Comparison of ENCODE assay signal across 8 mouse cellular contexts in genomic region chr5:140321756-140322575, GRCm38 (mm10). TPM values are rescaled to one million over a fixed set of nuclear protein-coding genes. Genes with fewer than 3 reads are reported as not detected.
DNase-seq lines count a peak whose midpoint lies in the region; ATAC-seq lines count a peak whose summit lies in the region.

No protein-coding gene starts in this region.

- DNase-seq in lung, postnatal 14 days, result no peak
- peak; percentile 56 for DNase-seq in c-Kit-positive CD71-positive TER-119-positive erythroid progenitor cells, embryonic 14.5 days (ENCODE audit: low spot score)
- no peak for DNase-seq in yolk sac, embryonic 10.5 days (ENCODE audit: low spot score)
- DNase-seq in thymus, postnatal 0 days (ENCODE audit: low spot score), result no peak
- DNase-seq in spleen, adult 12 weeks (ENCODE audit: low spot score), result no peak

- peaks cover 15% of the 10 kb centered on the region for H3K4me1 ChIP-seq in lung, embryonic 15.5 days
- peaks cover 26% of the 10 kb centered on the region for H3K4me1 ChIP-seq in hindbrain, embryonic 13.5 days (replicated peaks)

- H3K4me2 ChIP-seq in lung, embryonic 15.5 days, result peak overlapping the region; percentile 80
- H3K4me2 ChIP-seq in hindbrain, embryonic 13.5 days, result peak overlapping the region; percentile 84

- peak overlapping the region; percentile 76 for H3K27ac ChIP-seq in lung, embryonic 15.5 days
- H3K27ac ChIP-seq in hindbrain, embryonic 13.5 days, result peak overlapping the region; percentile 83

- H3K9ac ChIP-seq in lung, embryonic 15.5 days, result peak overlapping the region; percentile 99
- H3K9ac ChIP-seq in hindbrain, embryonic 13.5 days, result peak overlapping the region; percentile 98

- H3K9me3 ChIP-seq in lung, embryonic 15.5 days, result no peaks in the 10 kb centered on the region
- H3K9me3 ChIP-seq in hindbrain, embryonic 13.5 days, result no peaks in the 10 kb centered on the region

- peak overlapping the region; percentile 99 for H3K4me3 ChIP-seq in lung, embryonic 15.5 days
- peak overlapping the region; percentile 95 for H3K4me3 ChIP-seq in hindbrain, embryonic 13.5 days

- 1% methylated on average over 17 of the region's 17 CpGs for WGBS in lung, embryonic 15.5 days
- 1% methylated on average over 17 of the region's 17 CpGs for WGBS in hindbrain, embryonic 13.5 days

- ATAC-seq in lung, embryonic 15.5 days (ENCODE audit: borderline replicate concordance, extremely low read depth, low FRiP score, low TSS enrichment), result no peak
- ATAC-seq in hindbrain, embryonic 13.5 days (ENCODE audit: low FRiP score), result peak; percentile 15; the same call in 1 of the 2 replicates
- ATAC-seq in megakaryocyte, adult 5-6 weeks (ENCODE audit: poor library complexity, severe bottlenecking), result peak; percentile 34

- H3K27me3 ChIP-seq in lung, embryonic 15.5 days, result no peaks in the 10 kb centered on the region
- no peaks in the 10 kb centered on the region for H3K27me3 ChIP-seq in hindbrain, embryonic 13.5 days

- no peaks in the 10 kb centered on the region; the same call in 1 of the 2 replicates for H3K36me3 ChIP-seq in lung, embryonic 15.5 days
- H3K36me3 ChIP-seq in hindbrain, embryonic 13.5 days, result peaks cover 10% of the 10 kb centered on the region

RNA-seq across cellular contexts. Expression of gene Nudt1, which starts 0.5 kb away (rescaled TPM):
- polyA plus RNA-seq in lung, embryonic 15.5 days (2015; fragmentation: Nextera tagmentation; extraction: Ambion mirVana), result 55.2 and 56.8 TPM in 2 replicates
- 26.8 and 28.6 TPM in 2 replicates for polyA plus RNA-seq in hindbrain, embryonic 13.5 days (2015; fragmentation: Nextera tagmentation; extraction: Ambion mirVana)
- total RNA-seq in megakaryocyte, adult 5-6 weeks (2015), result 17.5 and 19.9 TPM in 2 replicates
- 11.6 and 18.4 TPM in 2 replicates for total RNA-seq in megakaryocyte, adult 5-6 weeks (2017)
- polyA plus RNA-seq in thymus, postnatal 0 days (2015; fragmentation: Nextera tagmentation; extraction: Ambion mirVana), result 73.8 and 74.0 TPM in 2 replicates

RNA-seq across cellular contexts. Expression of gene Mad1l1, which starts 0.6 kb away (rescaled TPM):
- polyA plus RNA-seq in lung, embryonic 15.5 days (2015; fragmentation: Nextera tagmentation; extraction: Ambion mirVana), result 57.0 and 61.3 TPM in 2 replicates
- 33.2 and 34.1 TPM in 2 replicates for polyA plus RNA-seq in hindbrain, embryonic 13.5 days (2015; fragmentation: Nextera tagmentation; extraction: Ambion mirVana)
- 7.4 and 11.6 TPM in 2 replicates for total RNA-seq in megakaryocyte, adult 5-6 weeks (2015)
- 45.0 and 46.6 TPM in 2 replicates for total RNA-seq in megakaryocyte, adult 5-6 weeks (2017)
- polyA plus RNA-seq in thymus, postnatal 0 days (2015; fragmentation: Nextera tagmentation; extraction: Ambion mirVana), result 85.6 and 88.4 TPM in 2 replicates

RNA-seq across cellular contexts. Expression of gene Mrm2, which starts 9.7 kb away (rescaled TPM):
- 18.0 and 21.7 TPM in 2 replicates for polyA plus RNA-seq in lung, embryonic 15.5 days (2015; fragmentation: Nextera tagmentation; extraction: Ambion mirVana)
- 20.2 and 21.5 TPM in 2 replicates for polyA plus RNA-seq in hindbrain, embryonic 13.5 days (2015; fragmentation: Nextera tagmentation; extraction: Ambion mirVana)
- 1.7 and 5.5 TPM in 2 replicates for total RNA-seq in megakaryocyte, adult 5-6 weeks (2015)
- total RNA-seq in megakaryocyte, adult 5-6 weeks (2017), result 2.4 and 4.0 TPM in 2 replicates
- 18.2 and 19.4 TPM in 2 replicates for polyA plus RNA-seq in thymus, postnatal 0 days (2015; fragmentation: Nextera tagmentation; extraction: Ambion mirVana)
